Mouse (Mus musculus) G1E (cell line): ENCODE data around the gene Hs1bp3.

ENCODE experiments used
- CTCF ChIP-seq: IDR thresholded peaks from 2 replicates; pipeline ENCODE4 v1.5.1; 2012; ENCODE audit warnings: low read depth, low read length, inconsistent platforms, mixed read lengths
- GATA1 ChIP-seq: IDR thresholded peaks from 2 replicates; pipeline ENCODE4 v1.6.1; 2012; ENCODE audit warnings: borderline replicate concordance, low read length, inconsistent platforms, mixed read lengths

DNA sequence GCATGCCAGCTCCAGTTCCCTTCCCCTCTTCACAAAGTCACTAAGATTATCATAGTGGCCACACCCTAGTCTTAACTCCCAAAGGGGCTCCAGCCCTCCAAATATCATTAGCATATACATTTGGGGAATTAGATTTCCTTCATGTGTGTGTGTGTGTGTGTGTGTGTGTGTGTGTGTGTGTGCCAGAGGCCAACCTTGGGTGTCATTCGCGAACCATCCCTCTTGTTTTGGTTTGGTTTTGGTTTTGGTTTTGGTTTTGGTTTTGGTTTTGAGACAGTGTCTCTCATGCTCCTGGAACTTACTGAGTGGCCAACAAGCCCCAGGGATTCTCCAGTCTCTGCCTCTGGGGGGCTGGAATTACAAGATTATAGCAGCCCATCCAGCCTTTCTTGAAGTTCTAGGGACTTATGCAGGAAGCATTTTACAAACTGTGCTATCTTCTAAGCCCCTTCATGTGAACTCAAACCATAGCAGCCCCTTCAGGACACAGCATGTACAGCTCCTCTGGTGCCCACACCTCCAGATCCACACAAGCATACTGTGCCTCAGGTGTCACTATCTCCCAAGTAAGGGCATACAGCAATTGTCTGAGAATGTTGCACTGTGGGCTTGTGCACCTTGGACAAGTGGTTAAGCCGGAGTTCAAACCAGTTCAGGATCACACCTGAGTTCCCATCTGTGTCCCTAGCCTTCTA lies 46.3 kb downstream of the Hs1bp3 start:
- TF ChIP-seq CTCF (no peak), GATA1 (no peak)
